Mouse (Mus musculus) erythroblast, embryonic 14.5 days (primary cell): ENCODE measurements around the gene Bcdin3d.

Experiments
- GATA1 ChIP-seq: IDR thresholded peaks from 2 replicates; pipeline ENCODE4 v1.6.1; 2012; ENCODE audit warnings: low read length, inconsistent platforms, mixed read lengths
- TAL1 ChIP-seq: IDR thresholded peaks from 3 replicates; pipeline ENCODE4 v1.6.1; 2012; ENCODE audit warnings: low read length, inconsistent platforms, mixed read lengths

- TF ChIP-seq GATA1 (no peak), TAL1 (no peak)
Measured at GRCm38 (mm10) chr15:99423884-99424283, 50.6 kb downstream of the Bcdin3d start.
